Mouse (Mus musculus) ES-Bruce4 (cell line): ENCODE data around the gene Ccnb1ip1.

Experiments used
- CTCF ChIP-seq: IDR thresholded peaks from one replicate; pipeline ENCODE4 v1.8.1; 2011; ENCODE audit warnings: low read depth, low read length
- EP300 ChIP-seq: IDR thresholded peaks from 2 replicates; pipeline ENCODE4 v1.6.1; 2011; ENCODE audit warnings: low read depth, low read length; ENCODE audit not compliant: insufficient read depth
- POLR2A ChIP-seq: IDR thresholded peaks from one replicate; pipeline ENCODE4 v1.8.1; 2011; ENCODE audit warnings: low read length; ENCODE audit not compliant: insufficient read depth

- no peak for TF ChIP-seq CTCF
- TF ChIP-seq EP300 = no peak
- no peak for TF ChIP-seq POLR2A
These were observed 26.4 kb upstream of the Ccnb1ip1 start for GRCm38 (mm10) chr14:50833964-50834363.
